Mouse (Mus musculus) embryonic fibroblast, embryonic 13.5 days (primary cell): ENCODE data around the gene Gm29609. TPM values are rescaled to one million over a fixed set of nuclear protein-coding genes. Genes with fewer than 3 reads are reported as not detected.

ENCODE experiments used
- H3K27ac ChIP-seq: 2 replicates; pipeline ENCODE4 v1.5.1; 2012; ENCODE audit warnings: low read length, control low read depth, inconsistent platforms; ENCODE audit not compliant: insufficient read depth
- H3K4me1 ChIP-seq: 2 replicates; pipeline ENCODE4 v1.6.1; 2011; ENCODE audit warnings: low read length; ENCODE audit not compliant: control insufficient read depth, insufficient read depth
- H3K4me3 ChIP-seq: 2 replicates; pipeline ENCODE4 v1.5.1; 2011; ENCODE audit warnings: mild to moderate bottlenecking, control low read depth, low read length; ENCODE audit not compliant: insufficient read depth
- CTCF ChIP-seq: IDR thresholded peaks from 2 replicates; pipeline ENCODE4 v1.5.1; 2011; ENCODE audit warnings: mild to moderate bottlenecking, control low read depth, low read length, moderate library complexity, borderline replicate concordance; ENCODE audit not compliant: insufficient read depth
- POLR2A ChIP-seq: IDR thresholded peaks from 2 replicates; pipeline ENCODE4 v1.6.1; 2011; ENCODE audit warnings: low read depth, mild to moderate bottlenecking, control low read depth, low read length, moderate library complexity
- polyA plus RNA-seq: library from polyadenylated mRNA; stranded (reverse); fragments of >200 nt; gene quantifications from 2 replicates; pipeline ENCODE4 v1.2.4, GENCODE M21; 2011; ENCODE audit warnings: low read depth; ENCODE audit not compliant: missing spikeins, insufficient read length

Gene Gm29609
- polyA plus RNA-seq, 1 experiment, result 2.7 TPM

DNA sequence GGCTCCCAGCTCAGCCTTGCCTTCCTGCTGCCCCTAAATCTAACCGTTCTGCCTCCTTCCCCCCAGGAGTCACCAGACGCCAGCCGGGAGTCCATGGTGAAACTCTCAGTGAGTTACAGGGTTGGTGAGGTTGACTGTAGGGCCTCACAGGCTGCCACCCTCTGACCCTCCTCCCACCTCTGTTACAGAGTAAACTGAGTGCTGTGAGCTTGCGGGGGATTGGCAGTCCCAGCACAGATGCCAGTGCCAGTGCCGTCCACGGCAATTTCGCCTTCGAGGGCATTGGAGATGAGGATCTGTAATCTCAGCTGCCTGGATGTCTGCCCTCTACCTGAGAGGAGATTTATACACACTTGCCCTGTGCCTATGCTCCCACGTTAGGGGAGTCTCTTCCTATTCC lies 18.5 kb upstream of the Gm29609 start:
- H3K4me3 ChIP-seq, result no peak overlapping the region
- no peaks in the 10 kb centered on the region for H3K4me1 ChIP-seq
- no peak overlapping the region for H3K27ac ChIP-seq
- TF ChIP-seq POLR2A (peak; percentile 20; the same call in 1 of the 2 replicates), CTCF (no peak)

DNA sequence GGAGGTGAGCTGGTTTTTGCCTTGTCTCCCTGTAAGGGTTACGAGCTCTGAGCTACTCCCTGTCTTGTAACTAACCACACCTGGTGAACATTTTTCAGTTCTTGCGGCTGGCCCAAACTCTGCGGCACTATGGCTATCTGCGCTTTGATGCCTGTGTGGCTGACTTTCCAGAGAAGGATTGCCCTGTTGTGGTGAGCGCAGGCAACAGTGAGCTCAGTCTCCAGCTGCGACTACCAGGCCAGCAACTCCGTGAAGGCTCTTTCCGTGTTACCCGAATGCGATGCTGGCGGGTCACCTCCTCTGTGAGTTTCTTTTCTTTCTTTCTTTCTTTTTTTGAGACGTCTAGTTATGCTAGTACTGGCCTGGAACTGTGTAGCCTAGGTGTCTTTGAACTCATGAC lies 17.4 kb upstream of the Gm29609 start:
- TF ChIP-seq POLR2A (0 out of 2 replicates have a peak, but pooled peaks have one; percentile 13), CTCF (no peak)
- Histone ChIP-seq H3K4me1 (no peaks in the 10 kb centered on the region), H3K4me3 (no peak overlapping the region), H3K27ac (no peak overlapping the region)

DNA sequence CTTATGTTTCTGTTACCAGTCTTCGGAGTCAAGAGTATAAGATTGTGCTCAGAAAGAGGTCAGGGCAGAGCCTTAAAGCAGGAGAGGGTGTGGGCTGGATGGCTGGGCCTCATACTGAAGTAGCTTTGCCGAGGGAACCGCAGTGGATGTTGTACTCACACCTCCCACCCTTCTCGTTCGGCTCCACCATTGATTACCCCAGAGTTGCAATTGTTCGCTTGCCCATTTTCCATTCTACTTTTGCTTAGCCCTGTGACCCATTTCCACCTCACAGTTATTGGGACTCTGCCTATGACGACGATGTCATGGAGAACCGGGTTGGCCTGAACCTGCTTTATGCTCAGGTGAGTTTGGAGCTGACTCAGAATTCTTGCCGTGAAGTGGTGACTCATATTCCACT lies 16.5 kb upstream of the Gm29609 start:
- Histone ChIP-seq H3K4me1 (no peaks in the 10 kb centered on the region), H3K27ac (no peak overlapping the region), H3K4me3 (no peak overlapping the region)
- no peak for TF ChIP-seq POLR2A
- no peak for TF ChIP-seq CTCF

DNA sequence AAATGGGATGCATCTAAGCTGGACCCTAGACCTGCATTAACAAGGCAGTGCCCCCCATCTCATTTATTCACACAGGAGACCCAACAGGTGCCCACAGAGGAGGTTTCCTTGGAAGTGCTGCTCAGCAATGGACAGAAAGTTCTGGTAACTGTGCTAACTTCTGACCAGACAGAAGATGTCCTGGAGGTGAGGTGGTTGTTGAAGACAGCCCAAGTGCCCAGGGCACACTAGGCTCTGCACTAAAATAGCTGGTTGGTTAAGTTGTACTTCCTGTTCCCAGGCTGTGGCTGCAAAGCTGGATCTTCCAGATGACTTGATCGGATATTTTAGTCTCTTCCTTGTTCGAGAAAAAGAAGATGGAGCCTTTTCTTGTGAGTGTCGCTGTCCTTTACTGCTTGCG lies 16.0 kb upstream of the Gm29609 start:
- no peak for TF ChIP-seq CTCF
- TF ChIP-seq POLR2A, result no peak
- Histone ChIP-seq H3K27ac (no peak overlapping the region), H3K4me1 (no peaks in the 10 kb centered on the region), H3K4me3 (no peak overlapping the region)

DNA sequence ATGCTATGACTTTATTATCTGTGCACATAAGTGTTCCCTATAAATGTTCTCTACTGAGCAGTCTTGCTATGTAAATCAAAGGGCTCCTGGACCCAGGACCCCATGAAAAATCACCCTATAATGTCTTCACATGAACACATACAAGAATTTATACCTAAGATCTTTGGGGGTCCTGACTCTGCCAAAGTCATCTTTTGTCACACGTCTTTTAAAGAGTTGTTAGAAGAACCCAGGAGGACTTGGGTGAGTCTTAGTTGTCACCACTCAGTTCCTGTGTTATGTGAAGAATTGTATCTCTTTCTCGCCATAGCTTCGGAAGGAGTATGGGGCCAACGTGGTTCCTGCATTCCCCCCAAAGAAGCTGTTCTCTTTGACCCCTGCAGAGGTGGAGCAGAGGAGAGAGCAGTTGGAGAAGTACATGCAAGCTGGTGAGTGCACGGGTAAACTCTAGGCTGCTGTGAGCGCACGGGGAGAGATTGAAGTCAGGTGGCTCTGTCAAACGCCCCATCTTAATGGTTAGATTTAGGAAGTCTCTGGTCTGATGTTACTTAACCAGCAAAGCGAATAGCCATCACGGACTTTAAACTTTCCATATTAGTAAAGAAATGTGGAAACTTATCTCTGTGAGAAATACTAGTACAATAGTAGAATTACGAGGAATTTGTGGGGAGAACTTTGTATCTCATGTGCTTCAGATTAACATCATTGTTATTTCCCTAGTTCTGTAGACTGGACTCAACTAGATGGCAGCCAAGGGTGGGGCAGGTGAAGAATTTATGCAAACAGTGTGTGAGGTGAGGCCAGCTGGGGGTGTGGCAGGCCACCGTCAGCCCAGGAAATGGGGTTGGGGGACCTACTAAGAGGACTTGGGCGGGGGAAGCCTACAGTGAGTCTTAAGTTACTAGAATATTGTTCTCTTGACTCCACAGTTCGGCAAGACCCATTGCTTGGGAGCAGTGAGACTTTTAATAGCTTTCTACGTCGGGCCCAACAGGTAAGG lies 15.1 kb upstream of the Gm29609 start:
- no peaks in the 10 kb centered on the region for H3K4me1 ChIP-seq
- H3K4me3 ChIP-seq, result peak overlapping the region; percentile 68; the same call in 1 of the 2 replicates
- TF ChIP-seq CTCF (no peak), POLR2A (no peak)
- no peak overlapping the region for H3K27ac ChIP-seq

DNA sequence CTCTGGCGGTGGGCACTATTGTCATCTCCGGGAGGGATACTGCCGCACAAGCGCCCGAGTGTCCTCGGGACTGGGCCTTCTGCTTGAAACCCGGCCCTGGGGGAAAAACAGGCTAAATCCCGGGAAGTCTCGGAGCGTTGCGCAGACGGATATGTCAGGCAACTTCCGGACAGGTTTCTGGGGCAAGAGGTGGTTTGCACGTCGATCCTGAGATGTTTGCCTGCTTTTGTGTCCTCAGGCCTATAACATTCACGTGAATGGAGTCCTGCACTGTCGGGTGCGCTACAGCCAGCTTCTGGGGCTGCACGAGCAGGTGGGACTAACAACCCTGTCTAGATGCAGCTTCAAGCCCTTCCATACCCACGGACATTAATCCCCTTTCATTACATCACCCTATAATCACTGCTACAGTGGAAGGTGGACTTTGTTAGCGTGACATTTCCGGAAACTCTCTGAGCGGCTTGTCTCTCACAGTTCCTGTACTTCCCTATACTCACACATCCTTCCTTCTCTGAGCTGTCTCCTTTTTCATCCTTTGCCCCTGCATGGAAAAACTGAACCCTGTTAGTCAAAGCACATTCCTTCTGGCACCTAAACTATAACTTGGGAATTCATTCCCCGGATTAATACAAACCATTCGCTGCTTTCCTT lies 14.0 kb upstream of the Gm29609 start:
- H3K4me1 ChIP-seq, result no peaks in the 10 kb centered on the region
- H3K4me3 ChIP-seq, result peak overlapping the region; percentile 68
- TF ChIP-seq POLR2A, result no peak; the same call in 1 of the 2 replicates
- TF ChIP-seq CTCF, result no peak
- peak overlapping the region; percentile 49 for H3K27ac ChIP-seq

DNA sequence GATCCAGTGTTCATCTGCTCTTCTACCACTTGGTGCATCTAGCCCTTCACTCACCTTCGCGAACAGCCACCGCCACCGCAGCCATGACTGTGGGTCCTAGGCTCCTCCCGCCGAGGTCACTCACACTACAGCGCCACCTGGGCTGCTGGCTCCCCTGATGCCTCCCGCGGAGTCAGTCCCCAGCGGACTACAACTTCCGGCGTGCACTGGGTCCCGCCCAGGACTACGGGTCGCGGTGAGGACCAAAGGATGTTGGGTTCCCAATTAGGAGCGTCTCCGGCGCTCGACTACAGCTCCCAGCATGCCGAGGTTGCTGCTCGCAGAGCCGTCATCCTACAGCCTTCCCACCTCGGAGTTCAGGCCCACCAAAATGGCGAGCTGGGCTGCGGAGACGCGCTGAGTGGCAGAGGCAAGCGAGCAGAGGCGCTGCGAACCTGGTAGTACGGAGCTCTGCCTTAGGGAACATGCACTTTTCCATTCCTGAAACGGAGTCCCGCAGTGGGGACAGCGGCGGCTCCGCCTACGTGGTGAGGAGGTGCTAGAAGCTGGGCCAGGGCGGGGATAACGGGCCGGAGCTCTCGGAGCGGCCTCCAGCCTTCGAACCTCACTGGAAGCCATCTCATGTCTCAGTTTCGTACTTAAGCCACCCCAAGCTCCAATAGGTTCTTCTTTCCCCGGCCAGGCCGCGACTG lies 13.4 kb upstream of the Gm29609 start, which contains the start of the genes Snx17 and Eif2b4:
Gene Snx17 (plus strand): TSS at position 289 of the 692 bp plus-strand sequence.
Gene Eif2b4 (minus strand): TSS at position 492 of the 692 bp plus-strand sequence.
- peak within 1 kb of the TSS; percentile 49 for H3K27ac ChIP-seq
- peak within 1 kb of the TSS; percentile 68 for H3K4me3 ChIP-seq
- no peaks in the 10 kb centered on the region for H3K4me1 ChIP-seq
- TF ChIP-seq CTCF (peak; percentile 83), POLR2A (peak; percentile 89)

DNA sequence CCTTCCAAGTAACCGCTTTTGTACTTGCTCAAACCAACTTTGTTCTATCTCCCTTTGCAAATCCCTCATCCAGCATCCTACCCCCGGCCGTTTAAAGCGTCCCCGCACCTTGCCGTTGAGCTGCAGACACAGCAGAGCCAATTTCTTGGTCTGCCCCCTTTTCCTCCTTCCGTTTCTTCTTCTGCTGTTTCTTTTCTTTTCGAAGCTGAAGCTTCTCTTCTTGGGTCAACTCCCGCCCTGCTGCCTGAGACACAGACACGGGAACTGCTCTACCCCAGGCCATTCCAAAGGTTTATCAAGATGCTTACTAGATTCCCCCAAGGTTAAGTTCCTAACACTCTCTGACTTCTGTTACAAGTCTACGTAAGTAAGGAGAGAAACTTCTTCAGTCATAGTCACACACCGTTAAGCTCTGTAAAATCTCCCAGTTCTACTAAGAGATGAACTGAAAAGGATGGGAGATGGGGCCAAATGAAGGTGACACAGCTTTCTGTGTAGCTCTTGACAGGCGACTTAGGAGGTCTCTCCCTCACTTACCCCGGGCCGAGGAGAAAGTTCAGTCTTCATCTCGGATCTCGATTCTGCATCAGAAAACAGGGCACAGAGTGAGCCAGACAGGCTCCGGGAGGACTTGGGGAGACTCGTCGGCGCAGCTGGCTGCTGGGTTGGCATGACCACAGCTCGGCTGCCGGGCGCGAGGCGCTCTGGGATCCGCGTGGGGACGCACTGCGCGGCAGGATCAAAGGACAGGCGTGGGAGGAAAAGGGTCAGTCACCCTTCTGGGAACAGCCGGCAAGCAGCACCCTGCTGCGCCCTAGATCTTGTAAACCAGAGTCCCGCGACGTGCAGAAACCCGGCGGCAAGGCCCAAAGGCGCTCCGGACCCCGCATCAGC lies 12.6 kb upstream of the Gm29609 start:
- TF ChIP-seq POLR2A, result no peak
- TF ChIP-seq CTCF, result no peak
- Histone ChIP-seq H3K4me3 (peak overlapping the region; percentile 61), H3K4me1 (no peaks in the 10 kb centered on the region), H3K27ac (peak overlapping the region; percentile 12; the same call in 1 of the 2 replicates)
